Mouse (Mus musculus): ENCODE measurements around the gene Foxn3. TPM values are rescaled to one million over a fixed set of nuclear protein-coding genes. Genes with fewer than 3 reads are reported as not detected.

Gene Foxn3
- 160 TPM for polyA plus RNA-seq (2017; shearing (Covaris generic))

DNA sequence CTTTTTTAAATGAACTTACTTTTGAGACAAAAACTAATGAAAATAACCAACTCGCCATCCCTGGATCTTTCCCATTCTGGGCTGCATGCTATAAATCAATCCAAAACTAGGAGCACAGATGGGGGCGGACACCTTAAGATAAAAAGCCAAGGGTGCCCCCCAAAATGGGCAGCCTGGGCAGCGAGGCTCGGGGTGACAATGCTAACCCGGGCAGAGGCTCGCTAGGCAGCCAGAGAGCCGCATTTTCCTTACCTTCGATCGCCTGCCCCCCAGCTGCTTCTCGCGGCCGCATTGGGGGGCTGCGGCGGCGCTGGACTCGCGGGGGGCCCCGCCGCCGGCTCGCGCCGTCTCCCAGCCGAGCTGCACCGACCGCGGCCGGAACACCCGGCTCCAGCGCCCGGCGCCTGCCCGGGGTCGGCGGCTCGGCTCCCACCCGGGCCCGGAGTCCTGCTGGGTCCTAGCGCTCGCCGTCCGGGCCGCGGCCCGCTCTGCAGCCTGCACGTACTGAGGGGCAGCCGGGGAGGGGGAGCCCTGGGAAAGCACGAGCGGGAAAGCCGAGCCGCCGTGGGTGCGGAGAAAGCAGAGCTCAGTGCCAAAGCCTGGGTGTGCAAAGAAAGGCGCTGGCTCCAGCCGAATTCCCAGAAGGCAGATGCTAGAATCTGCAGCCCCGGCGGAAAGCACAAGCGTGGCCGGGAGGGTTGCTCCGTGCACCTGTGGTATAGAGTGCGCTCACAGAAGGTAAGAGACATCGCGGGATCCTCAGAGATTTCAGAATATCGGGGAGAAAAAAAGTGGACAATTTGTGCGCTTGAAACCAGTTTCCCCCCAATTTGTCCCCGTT lies at the start of gene Foxn3:
Gene Foxn3, minus strand, starts transcription at position 364 of the 841 bp plus-strand sequence.

Measured in effector memory CD4-positive, alpha-beta T cell, adult 7 months (primary cell).